Mouse (Mus musculus) B cell, adult 62 days (primary cell): ENCODE results near the gene Ces5a. TPM values are rescaled to one million over a fixed set of nuclear protein-coding genes. Genes with fewer than 3 reads are reported as not detected.

ENCODE experiments used
- total RNA-seq: library from RNA; stranded (reverse); gene quantifications from 4 replicates; pipeline ENCODE4 v1.2.4, GENCODE M21; 2023

Gene Ces5a
- total RNA-seq = not detected in 4 replicates

DNA sequence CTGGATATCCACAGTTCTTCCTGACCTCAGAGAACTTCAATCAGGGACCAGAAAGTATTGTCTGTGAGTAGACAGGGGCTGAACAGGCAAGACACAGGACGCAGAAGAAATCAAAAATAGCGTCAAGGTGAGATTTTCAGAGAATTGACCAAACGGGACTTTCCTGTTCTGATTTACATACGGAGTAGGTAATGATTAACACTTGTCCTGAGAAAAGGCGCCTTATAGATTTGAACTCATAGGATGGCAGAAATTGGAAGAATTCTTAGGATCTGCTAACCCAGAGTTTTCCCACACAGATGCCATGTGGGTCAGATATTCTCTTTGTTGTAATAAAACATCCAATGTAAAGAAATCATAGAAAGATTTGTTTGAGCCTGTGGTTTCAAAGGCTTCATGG is at the start of gene Ces5a:
Gene Ces5a, minus strand, starts transcription at position 101 of the 400 bp plus-strand sequence.

Other genes with a start within 250 kb of the Ces5a start
- not detected in 4 replicates for gene Ces1g, start 198.5 kb downstream of the Ces5a start, total RNA-seq
- not detected in 4 replicates for gene Ces1h, start 156.1 kb downstream of the Ces5a start, total RNA-seq